Mouse (Mus musculus): ENCODE results near the gene Foxn2.
"Not testable (repeated sequence)": the region's sequence is repeated elsewhere in the genome, so short reads cannot be mapped to it uniquely, and the experiment has no call there.

Gene Foxn2

DNA sequence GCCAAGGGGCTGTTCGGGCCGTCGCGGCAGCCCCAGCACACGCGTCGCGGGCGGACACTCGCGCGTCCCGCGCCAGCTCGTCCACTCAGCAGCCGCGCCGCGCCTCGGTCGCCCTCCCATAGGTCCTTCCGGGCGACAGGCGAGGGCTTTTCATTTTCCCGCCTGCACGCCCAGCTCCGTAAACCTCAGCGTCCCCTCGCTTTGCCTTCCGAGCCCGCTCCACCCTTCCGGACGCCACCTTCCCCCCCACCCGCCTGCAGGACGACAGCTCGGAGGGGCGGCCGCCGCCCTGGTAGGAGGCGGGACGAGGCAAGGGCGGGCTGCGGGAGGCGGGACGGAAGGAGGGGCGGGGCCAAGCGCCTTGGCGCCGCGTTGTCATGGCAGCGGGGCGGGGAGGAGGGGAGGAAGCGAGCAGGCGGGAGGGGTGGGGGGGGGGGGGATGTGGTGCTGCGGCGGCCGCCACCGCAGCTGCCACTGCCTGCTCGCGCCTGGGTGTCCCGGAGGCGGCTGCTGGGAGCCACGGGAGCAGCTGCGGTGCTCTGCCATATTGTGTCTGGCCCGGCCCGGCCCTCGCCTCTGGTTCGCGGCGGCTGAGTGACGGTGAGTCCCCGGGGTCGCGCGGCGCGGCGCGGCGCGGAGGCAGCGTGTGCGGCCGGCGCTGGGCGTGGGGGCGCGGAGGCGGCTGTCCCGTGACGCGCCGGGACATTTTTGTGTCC lies at the start of gene Foxn2:
Gene Foxn2 (plus strand): TSS at position 427 of the 716 bp plus-strand sequence.
- DNase-seq = peak; percentile 94 to 96

DNA sequence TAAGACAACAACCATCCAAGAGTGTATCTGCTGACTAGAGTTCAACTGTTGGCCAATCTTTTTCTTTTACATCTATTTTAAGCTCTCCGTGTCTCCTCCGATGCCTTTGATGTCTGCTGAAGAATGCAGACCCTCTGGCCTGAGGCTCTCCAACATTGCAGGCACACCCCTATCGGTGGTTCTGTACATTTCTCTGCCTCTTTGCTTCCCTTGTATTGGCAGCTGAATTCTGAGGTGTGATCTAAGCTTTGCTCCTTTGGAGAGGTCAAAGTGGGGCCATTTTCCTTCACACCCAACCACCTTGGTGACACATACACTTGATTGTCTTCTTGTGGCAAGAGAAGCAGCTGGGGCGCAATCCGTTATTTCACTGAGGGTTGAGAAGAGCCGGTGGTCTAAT lies 43.0 kb upstream of the Foxn2 start:
- DNase-seq = no peak

DNA sequence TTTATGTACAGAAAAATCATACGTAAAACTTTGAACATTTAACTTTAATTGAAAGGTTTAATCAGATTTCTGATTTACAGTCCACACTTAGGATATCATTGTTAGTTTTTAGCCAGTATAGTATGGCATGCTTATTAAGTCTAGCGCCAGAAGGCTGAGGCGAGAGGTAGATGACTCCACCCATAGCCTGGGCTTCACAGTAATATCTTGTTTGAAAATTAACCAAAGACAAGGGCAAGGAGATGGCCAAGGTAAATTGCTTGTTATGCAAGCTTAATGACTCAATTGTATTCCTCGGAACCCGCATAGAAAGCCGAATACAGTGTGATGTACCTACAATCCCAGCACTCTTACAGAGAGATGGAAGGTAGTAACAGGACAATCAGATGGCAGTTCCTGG lies 42.4 kb upstream of the Foxn2 start:
- no peak for DNase-seq

DNA sequence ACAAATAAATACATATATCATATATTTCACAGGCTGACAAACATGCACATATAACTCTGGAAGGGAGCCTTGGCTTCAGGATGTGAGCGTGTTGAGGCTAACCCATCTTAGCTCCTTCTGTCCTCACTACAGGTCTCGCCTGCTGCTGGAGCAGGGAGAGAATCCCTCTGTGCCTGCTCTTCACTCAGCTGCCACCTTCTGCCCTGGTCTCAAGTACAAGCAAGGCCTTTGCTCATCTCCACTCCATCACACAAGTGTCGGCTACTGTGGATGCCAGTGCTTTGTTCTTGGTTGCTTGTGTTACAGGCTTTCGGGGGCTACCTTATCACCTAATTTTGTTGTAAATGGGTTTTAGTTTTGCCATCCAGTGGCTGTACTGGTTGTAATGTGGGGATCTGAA lies 41.7 kb upstream of the Foxn2 start:
- DNase-seq = no peak

DNA sequence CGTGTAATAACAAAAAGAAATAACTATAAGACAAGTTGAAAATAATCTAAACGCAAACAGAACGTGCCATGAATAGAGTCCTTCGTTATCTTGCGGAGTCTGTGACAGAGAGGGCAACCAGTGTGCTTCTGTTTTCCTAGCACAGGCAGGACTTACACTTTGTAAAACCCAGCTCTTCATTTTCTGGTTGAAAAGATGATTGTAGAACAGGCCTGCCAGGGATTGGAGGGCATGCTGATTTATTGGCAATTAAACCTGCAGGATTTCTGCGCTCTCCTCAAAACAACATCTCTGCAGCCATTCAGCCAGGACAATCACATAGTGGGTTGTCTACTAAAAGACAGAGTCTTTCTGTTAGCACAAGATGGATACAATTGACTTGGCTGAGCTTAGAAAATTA lies 40.4 kb upstream of the Foxn2 start:
- no peak for DNase-seq

DNA sequence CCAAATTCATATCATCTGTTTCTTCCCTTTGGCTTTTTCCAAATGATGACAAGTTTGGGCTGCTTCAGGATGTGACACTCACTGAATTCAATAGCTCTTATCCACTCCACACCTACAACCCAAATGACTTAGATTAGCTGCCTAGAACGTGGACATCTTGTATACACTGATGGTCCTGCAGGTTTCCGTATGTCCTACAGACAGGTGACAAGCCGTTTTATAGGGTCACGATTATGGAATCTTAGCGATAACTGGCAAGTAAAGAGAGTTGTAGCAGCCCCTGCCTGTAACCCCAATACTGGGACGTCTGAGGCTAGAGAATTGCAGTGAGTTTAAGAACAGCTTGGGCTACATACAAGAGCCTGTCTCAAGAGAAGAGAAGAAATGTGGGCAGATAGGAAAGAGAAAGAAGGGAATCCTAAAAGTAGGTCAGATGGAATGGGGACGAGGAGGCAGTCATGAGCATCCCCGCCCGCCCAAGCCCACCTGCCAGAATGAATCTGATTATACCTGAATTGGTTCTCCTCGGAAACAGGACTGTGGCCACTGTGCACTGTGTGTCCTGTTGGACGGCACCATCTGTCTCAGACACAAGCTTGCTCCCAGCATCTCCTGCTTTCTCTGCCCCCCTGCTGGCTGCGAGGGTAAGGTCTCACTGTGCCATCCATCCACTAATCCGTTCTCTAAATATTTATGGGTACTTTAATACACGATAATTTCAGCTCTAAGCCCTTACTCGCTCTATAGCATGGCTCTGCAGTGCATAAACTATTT lies 39.6 kb upstream of the Foxn2 start:
- no peak for DNase-seq

DNA sequence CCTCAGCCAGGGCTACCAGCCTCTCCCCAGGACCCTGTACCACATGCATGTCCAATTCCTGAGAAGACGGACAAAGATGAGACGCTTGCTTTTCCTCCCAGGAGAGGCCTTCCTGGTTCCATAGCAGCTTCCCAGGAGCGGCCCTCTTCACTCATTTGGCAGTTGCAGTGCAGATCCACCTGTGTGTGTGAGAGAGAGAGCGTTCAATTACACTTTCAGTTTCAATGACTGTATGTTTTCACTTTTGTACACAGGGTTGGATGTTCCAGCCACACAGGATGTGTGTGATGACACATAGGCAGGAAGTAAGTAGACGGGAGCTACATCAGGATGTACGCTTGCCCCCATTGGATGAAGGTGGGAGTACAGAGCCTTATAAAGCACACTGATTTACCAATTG lies 37.2 kb upstream of the Foxn2 start:
- DNase-seq = peak; percentile 11 to 34

DNA sequence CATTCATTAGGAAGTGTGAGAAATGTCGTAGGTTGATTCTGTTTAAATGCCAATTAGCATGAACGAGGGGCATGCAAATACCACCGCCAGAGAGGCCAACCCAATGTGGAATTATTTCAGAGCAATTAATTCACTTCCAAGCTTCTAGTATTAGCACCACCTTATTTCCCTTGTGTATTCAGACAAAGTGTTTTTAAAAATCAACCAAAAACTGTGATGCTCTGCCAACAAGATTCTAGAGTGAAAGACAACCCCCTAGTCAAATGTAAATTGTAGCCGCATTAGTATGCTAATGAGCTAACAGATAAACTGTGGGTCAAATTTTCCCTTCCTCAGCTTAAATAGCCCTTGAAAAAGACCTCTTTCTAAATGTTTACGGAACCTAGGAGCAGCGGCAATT lies 36.0 kb upstream of the Foxn2 start:
- DNase-seq = no peak

DNA sequence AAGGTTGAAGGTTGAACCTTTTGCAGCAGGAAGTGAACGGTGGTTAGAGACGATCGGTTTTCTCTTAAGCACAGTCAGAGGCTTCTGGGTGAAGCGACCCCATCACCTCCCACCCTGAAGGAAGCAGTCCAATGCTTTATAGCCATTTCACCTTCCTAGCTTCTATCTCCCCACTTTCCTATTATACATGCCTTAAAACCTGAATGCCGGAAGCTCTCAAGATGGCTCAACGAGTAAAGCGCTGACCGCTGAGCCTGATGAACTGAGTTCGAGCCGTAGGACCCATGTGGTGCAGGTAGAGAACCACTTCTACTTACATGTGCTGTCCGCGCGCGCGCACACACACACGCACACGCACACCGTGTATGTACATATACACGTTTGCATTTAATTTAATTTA lies 35.4 kb upstream of the Foxn2 start:
- no peak for DNase-seq

DNA sequence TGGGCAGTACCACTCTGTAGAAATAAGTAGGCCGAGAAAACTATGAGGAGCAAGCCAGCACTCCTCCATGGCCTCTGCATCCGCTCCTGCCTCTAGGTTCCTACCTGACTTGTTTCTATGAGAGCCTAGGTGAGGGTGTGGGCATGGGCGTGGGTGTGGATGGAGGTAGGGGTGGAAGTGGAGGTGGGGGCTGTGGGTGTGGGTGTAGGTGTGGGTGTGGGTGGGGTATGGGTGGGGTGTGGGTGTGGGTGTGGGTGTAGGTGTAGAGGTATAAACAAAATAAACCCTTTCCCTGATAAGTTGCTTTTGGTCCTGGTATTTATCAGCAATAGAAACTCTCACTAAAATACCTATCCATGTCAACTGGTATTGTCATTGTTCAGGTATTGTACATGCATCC lies 30.8 kb upstream of the Foxn2 start:
- no peak for DNase-seq

DNA sequence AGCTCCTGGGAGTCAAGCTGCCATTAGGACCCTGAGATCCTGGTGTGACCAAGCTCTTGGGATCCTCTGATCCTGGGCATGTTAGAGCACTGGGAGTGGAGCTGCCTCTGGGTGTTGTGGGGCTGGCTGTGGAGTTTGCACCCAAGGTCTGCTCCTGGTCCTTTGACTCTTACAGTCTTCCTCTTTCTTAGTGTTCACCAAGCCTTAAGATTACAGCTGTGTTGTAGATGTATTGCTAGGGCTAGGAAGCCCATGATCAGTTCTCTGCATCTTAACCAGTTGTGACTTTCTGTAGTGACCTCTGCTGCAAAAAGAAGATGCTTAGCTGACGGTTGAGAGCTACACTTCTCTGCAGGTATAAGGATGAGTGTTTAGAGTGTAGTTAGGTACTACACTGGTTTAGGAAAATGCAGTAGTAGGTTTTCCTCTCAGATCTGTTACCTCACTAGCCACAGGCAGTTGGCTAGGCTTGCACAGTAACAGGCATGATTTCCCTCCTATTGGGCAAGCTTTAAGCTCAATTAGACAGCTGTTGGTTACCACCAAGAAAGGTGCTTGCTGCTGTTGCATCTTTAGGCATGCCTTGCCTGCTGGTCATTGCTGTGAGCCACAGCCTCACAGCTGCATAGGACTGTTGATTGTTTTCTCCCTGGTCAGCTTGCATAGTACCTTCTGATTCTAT lies 27.2 kb upstream of the Foxn2 start:
- DNase-seq = no peak

DNA sequence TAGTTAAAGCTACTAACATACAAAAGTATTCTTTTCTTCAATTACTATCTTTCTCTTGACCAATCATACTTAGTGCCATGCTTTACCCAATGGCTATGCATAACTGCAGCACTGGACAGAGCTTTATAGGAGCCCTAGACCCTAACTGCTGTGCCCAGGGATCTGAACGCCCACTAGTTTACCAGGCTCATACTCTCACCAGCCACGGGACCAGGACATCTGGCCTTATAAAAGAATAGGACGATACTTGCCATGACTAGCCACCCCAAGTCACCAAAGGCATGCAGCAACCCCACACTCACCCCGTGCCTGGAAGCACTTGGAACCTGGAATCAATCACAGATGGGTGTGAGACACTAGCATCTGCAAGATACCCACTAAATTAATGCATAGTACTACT lies 20.1 kb upstream of the Foxn2 start:
- DNase-seq = no peak

DNA sequence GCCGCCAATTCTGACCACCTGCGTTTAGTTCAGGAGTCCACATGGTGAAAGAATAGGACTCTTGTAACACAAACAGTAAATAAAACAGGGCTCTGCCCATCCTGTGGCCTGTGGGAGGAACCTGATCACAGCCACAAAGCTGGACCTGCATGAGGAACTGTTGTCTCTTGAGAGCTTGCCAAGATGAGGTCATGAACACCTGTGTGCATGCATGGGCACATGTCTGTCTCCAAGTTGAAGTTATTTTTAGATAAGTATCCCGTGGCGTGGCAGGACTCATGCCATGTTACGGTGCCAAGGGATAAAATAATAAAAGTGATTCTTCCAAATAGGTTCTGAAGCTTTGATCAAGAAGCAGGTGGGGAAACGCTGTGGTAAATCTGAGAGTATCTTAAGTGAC lies 19.3 kb upstream of the Foxn2 start:
- no peak for DNase-seq

DNA sequence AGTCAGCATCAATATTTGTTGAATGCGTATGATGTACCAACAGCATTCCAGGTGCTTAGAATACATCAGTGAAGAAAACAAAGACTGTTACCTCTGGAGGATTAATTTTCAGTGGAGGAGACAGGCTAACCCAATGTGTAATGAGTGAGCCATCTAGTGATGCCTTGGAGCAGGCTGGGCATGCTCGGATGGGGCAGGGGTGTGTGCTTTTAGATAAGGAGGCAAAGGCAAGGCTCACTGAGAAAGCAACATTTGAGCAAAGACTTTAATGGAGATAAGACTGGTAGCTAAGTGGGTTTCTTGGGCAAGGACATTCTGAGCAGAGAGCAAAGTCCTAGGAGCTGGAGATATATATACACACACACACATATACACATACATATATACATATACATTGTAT lies 9.8 kb upstream of the Foxn2 start:
- DNase-seq = no peak

DNA sequence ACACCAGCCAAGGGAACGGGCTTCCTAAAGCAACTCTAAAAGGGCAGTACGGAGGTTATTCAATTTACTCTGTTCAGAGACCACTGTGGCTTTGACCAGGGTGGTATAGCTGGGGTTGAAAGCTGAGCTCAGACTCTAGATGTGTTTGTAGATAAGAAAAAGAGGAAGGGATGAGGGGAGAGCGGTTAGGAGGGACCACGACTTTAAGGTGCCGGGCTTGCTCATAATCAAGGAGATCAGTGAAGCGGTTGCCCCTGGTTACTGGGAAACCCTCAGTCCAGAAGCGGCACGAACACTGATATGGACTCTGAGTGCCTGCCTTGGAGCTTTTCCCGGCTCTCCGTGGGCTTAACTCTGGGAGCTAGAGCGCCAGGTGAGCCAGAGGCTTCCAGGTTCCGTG lies 9.0 kb upstream of the Foxn2 start:
- DNase-seq = no peak

DNA sequence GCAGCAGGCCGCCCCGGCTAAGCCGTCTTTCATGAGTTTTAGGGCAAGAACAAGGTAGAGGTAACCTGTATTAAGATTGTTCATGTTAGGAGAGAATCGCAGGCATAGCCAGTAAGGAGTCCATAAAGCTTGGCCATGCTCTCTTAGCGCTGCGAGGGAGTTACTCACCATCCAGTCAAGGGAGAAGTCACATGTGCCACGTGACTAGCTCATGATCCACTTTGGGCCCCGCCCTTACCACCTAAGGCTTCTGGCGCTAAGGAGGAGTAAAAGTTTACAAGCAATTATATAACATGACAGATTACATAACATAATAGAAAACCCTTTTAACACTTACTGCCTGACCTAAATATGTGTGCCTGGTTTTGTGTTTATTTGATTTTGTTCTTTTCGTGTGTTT lies 8.5 kb upstream of the Foxn2 start:
- DNase-seq = no peak

DNA sequence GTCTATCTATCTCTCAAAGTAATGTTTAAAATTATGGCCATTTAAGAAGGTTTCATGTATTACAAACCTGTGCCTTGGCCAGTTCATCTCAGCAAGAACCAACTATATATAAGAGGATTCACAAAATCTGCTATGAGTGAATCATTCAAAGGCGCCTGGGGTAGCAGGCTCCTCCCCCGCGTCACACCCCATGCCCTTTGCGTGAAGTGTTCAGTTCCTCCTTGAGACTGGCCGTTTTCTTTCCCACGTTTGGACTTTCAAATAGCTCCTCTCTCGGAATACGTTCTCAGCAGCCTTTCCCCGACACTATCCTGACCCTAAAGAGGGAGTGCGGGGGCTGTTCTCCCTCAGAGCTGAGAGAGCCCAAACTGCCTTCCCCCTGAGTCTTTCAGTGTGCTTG lies 5.2 kb upstream of the Foxn2 start:
- no peak for DNase-seq

DNA sequence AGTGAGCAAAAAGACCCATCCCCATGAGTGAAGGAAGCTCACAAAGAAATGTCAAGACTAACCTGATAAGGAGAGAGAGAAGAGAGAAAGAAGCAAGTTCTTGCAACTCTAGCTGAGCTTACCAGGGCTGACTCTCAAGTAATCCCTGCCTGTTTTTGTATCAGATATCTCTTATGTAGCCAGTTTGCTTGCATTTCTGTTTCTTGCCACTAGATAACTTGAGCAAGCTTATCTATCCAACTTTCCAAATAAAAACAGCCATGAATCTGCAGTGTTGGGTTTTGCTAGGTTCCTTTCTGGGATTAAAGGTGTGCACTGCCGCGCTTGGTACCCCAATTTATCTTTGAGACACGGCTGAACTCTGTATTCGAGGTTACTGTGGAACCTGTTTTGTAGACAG lies 4.2 kb upstream of the Foxn2 start:
- DNase-seq = no peak

DNA sequence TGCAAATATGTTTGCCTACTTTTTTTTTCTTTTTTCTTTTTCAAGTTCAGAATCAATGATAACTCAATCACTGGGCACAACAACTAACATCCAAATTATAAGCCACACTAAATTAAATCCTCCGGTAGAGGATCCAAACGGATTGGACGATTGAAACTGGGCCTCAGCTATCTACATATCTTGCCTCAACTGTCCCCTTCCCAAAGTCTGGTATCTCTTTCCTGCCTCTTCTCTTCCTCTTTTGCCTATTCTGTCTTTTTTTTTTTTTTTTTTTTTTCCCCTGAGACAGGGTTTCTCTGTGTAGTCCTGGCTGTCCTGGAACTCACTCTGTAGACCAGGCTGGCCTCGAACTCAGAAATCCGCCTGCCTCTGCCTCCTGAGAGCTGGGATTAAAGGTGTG lies 3.8 kb upstream of the Foxn2 start:
- DNase-seq = not testable (repeated sequence)

DNA sequence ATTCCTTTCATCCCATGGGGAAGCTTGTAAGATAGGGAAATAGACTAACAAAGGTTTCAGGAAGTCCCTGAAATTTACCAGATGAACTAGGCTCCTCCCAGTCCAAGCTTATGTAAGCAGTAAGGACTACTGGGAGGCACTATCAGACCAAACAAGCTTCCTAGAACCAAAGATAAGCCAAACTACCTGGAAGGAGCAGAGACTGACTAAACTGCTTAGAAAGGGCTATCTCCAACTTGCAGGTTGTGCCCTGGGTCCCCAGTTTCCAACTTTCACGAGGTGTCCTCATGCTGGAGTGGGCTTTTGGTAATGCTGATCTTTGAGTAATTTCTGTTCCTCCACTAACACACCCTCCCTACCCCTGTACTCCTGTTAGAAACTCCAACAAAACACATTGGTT lies 3.1 kb upstream of the Foxn2 start:
- no peak for DNase-seq

DNA sequence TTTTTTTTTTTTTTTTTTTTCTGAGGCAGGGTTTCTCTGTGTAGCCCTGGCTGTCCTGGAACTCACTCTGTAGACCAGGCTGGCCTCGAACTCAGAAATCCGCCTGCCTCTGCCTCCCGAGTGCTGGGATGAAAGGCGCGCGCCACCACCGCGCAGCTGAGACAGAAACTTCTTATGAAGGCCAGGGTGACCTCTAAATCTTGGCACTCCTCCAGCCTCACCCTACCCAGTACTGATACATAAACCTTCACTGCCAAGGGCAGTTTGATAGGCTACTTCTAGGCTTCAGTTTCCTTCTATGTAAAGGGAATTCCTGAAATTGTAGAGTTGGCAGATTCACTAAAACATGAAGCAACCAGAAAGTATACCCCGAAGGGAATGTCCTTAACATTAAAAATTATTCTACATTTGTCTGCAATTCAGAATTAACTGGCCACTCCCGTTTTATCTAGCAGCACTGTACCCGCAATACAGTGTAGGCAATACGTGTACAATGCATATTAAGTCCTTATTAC lies 918 bp upstream of the Foxn2 start:
- DNase-seq = no peak

DNA sequence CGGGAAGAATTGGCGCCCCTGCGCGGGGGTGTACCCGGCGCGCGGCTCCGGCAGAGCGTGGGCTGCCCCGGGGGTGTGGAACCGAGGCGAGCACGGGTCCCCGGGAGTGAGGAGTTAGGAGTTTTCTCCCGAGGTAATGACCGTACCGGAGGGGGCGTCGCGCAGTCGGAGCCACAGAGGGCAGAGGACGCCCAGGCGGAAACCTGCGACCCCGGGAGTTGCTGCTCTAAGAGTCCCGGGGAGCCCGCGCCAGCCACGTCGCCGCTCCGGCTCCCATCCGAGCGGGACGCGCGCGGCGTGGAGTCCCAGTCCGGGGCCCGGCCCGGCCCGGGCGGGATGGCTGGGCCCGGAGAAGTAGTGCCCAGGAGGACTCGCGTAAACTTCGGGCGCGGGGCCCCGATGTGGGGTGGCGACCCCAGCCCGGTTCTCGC lies 505 bp downstream of the Foxn2 start:
- no peak for DNase-seq

DNA sequence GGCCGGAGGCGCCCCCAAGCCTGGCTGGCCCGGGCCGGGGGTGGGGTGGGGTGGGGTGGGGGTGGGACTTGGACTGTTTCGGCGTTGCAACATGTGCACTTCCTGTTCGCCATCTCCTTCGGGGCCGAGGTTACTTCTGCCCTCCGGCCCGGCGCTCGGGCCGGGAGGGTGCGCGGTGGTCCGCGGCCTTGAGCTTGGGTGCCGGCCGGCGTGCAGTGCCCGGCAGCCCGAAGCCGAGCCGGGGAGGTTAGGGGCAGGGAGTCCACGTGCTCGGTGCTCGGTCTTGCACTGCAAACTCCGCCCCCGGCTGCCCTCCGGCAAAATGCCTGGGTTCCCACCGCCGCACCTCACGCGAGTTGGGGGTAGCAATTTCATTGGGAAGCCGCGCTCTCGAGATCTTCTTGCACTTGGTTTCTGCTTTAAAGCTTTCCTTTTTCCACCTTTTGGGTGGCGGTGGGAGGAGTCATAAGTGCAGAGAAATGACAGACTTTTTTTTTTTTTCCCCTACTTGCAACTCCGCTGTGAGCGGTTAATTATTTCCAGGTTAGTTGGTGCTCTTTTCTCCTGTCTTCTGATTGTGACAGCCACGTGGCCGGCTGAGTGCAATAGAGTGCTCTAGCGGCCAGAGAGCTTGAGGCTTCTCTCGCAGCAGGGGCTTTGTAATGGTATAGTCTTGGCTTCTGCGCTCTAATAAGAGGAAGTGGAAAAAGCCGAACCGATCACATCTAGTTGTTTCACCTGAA lies 1.1 kb downstream of the Foxn2 start:
- peak; percentile 64 to 67 for DNase-seq
